Mouse (Mus musculus): ENCODE measurements at regions not wholly inside any gene's neighbourhood (a gene's known extent, or its start where the extent isn't known, plus 50 kb on each side); places are given as distances from the start of the nearest gene placed in this dataset.
"Not testable (repeated sequence)": the region's sequence is repeated elsewhere in the genome, so short reads cannot be mapped to it uniquely, and the experiment has no call there.

- DNase-seq = peak; percentile 26
Measured at GRCm38 (mm10) chr1:184187582-184187981, 153.5 kb upstream of the 1700056E22Rik start.

DNA sequence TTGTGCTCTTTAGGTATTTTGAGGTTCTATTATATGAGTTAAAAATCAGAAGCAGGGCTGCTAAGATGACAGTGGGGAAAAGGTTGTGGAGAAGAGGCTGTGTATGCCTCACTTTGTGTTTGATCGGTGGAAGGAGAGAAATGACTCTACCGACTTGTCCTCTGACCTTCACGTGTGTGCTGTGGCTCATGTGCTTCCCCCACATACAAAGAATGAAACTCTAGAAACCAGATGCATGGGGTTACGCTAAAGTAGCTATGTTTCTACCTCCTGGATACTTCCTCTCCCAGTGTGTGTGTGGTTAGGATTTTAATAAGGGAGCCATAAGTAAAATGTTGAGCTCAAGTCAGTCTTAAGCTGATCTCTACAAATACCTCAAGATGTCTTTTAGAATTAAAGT is 148.1 kb upstream of the 1700056E22Rik start:
- DNase-seq = no peak

- not testable (repeated sequence) for DNase-seq
Measured at GRCm38 (mm10) chr1:184174416-184174815, 140.3 kb upstream of the 1700056E22Rik start.

- DNase-seq = no peak
Measured at GRCm38 (mm10) chr1:184173739-184174138, 139.6 kb upstream of the 1700056E22Rik start.

- DNase-seq = no peak
Measured at GRCm38 (mm10) chr1:184172986-184173385, 138.9 kb upstream of the 1700056E22Rik start.

DNA sequence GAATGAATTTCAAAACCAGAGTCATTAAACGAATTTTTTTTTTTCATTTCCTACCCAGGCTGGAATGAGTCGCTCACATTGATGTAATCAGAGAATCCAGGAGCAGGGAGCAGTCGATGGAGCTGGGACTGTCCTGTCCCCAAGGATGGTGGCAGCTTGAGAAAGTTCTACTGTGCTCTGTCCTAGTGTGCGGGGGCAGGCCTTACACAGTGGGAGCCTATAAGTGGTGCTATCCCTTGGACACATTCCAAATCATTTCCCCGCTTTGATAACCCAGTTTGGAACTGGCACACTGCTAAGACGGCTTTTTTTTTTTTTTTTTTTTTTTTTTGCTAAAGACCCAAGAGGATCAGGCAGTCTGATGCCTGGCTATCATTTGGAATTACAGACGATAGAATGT is 137.5 kb upstream of the 1700056E22Rik start:
- DNase-seq = no peak

GRCm38 (mm10) chr1:184170926-184171325 is 136.8 kb upstream of the 1700056E22Rik start:
- no peak for DNase-seq

- DNase-seq = no peak
Measured at GRCm38 (mm10) chr1:184169967-184170366, 135.9 kb upstream of the 1700056E22Rik start.

GRCm38 (mm10) chr1:184169034-184169783 is 135.1 kb upstream of the 1700056E22Rik start:
- DNase-seq = no peak

DNA sequence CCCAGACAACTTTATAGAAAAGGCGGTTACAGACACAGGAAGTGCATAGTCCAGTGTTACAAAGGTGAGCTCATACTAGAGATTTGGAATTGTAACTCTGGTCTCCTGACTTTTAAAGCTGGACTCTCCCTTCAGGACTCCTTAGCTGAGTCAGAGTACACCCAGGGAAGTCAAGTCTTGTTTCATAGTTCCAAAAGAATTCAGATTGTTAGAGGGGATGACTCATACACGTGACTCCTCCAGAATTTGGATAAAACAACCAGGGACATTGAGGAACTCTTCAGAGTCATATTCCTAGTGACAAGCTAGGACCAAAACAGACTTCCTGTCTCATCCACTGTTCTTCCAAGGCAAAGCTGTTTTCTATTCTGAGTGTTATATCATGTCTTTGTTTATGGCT is 132.8 kb upstream of the 1700056E22Rik start:
- no peak for DNase-seq

DNA sequence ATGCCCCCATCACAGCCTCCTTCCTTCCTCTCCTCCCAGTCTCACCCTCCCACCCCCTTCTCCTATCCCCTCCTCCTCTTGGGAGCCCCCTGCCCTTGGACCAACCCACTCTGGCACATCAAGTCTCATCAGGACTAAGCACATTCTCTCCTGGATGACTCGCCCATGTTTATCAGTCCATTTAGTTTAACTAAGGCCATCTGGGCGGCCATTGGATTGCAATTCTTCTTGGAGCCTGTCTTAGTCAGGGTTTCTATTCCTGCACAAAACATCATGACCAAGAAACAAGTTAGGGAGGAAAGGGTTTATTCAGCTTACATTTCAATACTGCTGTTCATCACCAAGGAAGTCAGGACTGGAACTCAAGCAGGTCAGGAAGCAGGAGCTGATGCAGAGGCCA is 128.4 kb upstream of the 1700056E22Rik start:
- DNase-seq = not testable (repeated sequence)

- no peak for DNase-seq
Measured at GRCm38 (mm10) chr1:184147713-184148112, 113.6 kb upstream of the 1700056E22Rik start.

DNA sequence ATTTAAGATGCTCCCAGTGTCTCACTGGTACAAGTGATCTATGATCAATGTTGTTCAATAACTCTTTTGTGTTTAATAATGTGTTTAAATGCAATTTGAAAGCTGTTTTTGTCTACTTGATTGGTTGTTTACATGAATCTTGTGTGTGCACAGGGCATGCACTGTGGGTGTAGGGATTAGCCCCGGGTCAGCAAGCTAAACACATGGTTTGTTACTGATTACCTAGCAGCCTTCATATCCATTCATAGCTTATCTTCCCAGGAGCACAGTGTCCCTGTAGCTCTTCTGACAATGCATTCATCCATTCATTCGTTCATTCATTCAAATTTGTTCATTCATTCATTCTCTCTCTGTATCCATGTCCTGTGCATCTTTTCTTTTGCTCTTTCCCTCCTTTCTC is 108.9 kb upstream of the 1700056E22Rik start:
- DNase-seq = no peak

DNA sequence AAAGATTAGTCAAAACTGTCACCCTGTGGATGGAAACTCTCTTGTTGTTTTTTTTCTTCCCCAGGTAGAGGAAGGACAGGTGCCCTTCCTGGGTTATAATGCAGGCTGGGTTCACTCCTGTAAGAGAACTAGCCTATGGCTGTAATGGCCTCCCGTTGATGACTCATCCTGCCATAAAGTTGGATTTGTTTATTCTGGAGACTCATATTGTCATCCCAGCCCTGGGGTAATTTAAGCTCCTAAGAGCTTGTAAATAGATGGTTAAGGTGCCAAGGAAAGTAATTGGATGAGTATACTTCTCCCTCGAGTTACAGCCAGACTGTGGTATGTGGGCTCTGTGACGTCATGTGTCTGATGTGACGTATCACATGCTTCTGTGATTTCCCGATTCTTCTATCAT is 106.4 kb upstream of the 1700056E22Rik start:
- DNase-seq = no peak

GRCm38 (mm10) chr1:184140082-184140481 is 106.0 kb upstream of the 1700056E22Rik start:
- DNase-seq = no peak

- no peak for DNase-seq
Measured at GRCm38 (mm10) chr1:184138661-184139060, 104.6 kb upstream of the 1700056E22Rik start.

GRCm38 (mm10) chr1:184130897-184131296 is 96.8 kb upstream of the 1700056E22Rik start:
- no peak for DNase-seq

DNA sequence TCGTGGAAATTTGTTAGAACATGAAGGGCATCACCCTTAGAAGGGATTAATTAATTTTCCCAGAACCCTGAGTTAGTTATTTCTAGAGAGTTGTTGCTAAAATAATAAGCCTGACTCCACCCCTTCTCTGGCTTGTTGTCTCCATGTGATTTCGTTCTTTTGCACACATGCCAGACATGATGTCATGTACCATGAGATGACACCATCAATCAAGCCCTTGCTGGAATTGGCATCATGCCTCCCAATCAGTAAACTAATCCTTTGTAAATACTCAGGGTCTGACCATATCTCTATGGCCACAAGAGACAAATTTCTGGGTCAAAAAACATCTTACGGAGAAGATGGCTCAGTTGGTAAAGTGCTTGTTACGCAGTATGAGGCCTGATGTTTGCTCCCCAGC is 93.2 kb upstream of the 1700056E22Rik start:
- DNase-seq = no peak

DNA sequence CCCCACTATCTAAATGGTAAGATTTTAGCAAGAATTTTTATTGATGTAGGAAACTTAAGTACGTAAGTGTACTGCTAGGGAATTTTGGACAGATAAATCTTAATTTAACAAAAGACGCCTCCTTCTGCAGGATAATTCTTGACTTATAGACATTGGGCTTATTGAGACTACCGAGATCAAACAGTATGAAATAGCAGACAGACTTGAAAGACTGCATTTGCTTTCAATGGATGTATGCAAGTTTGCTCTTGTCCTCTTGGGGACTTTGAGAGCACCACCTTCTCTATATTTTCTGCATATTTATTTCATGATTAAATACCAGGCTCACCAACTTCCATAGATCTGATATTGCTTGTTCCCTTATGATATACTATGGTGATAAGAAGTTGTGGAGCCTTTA is 92.8 kb upstream of the 1700056E22Rik start:
- no peak for DNase-seq

Data from right cerebral cortex, adult 18-20 months (tissue).